Mouse (Mus musculus): ENCODE measurements around the gene Olfr429.
"Not testable (repeated sequence)": the region's sequence is repeated elsewhere in the genome, so short reads cannot be mapped to it uniquely, and the experiment has no call there.

The Olfr429 gene

GRCm38 (mm10) chr1:174084031-174084430, at the start of gene Olfr429:
Gene Olfr429 (plus strand): TSS chr1:174084331.
- DNase-seq (ENCODE audit: low spot score in 2 of 2), result no peak

DNA sequence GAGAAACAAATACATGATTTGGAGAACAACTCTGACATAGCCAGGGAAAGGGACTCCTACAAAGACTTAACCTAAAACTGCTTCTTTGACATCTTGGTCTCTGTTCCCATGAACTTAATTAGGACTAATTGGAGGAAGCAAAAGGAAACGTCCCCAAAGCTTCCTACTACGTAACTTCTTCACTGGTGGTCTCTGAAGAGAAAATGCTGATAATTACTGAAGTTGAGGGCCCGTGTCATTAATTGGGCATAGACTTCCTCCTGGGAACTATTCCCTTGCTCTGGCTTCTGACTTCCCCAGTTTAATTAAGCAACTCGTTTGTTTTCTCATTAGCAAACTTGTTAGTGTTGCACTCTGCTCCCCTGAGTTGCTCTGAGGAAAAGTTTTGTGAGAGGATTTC, 48.3 kb upstream of the Olfr429 start:
- no peak for DNase-seq (ENCODE audit: low spot score in 2 of 2)

GRCm38 (mm10) chr1:174038480-174038879, 45.7 kb upstream of the Olfr429 start:
- DNase-seq (ENCODE audit: low spot score in 2 of 2), result no peak

DNA sequence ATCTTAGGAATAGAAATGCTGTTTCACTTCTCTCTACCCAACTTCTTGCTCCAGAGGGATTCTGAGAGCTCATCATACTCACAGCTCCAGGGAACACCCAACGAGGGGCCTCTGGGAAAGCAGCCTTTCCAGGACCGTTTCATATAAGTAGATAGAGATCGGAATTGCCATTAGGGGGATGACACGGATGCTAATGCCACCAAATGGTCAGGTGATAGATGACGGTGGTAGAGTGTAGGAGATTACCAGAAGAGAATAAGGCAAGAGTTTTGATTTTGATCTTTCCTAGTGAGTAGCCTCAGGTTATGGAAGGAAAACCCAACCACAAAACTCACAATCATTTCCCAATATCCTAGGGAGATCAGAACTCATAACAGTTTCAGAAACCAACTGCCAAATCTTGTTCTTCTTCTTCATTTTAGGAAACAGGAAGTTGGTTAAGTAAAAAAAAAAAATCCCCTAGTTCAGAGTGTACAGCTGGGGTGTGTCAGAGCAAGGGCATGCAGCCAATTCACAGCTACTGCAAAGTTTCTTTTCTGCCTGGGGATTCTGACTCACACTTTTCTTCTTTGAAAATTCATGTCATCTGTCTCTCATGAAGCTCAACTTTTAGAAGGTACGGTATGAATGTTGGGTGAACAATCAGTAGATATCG, 43.5 kb upstream of the Olfr429 start, which contains the start of gene Olfr433:
Gene Olfr433, plus strand, starts transcription at position 183 of the 655 bp plus-strand sequence.
- DNase-seq (ENCODE audit: low spot score in 2 of 2), result no peak

DNA sequence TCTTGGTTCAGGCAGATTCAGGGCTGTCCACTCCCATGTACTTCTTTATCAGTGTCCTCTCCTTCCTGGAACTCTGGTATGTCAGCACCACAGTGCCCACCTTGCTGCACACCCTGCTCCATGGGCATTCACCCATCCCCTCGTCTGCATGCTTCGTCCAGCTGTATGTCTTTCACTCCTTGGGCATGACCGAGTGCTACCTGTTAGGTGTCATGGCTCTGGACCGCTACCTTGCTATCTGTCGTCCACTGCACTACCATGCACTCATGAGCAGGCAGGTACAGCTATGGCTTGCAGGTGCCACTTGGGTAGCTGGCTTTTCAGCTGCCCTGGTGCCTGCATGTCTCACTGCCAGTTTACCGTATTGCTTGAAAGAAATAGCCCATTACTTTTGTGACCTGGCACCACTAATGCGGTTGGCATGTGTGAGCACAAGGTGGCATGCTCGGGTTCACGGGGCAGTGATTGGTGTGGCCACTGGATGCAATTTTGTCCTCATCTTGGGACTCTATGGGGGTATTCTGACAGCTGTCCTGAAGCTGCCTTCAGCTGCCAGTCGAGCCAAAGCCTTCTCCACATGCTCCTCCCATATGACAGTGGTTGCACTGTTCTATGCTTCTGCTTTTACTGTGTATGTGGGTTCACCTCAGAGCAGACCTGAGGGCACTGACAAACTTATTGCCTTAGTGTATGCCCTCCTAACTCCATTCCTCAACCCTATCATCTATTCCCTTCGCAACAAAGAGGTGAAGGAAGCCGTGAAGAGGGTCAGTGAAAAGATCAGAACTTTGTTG, 41.8 kb upstream of the Olfr429 start:
- DNase-seq (ENCODE audit: low spot score in 2 of 2), result not testable (repeated sequence)

- no peak for DNase-seq (ENCODE audit: low spot score in 2 of 2)
Measured at GRCm38 (mm10) chr1:174044431-174044830, 39.7 kb upstream of the Olfr429 start.

DNA sequence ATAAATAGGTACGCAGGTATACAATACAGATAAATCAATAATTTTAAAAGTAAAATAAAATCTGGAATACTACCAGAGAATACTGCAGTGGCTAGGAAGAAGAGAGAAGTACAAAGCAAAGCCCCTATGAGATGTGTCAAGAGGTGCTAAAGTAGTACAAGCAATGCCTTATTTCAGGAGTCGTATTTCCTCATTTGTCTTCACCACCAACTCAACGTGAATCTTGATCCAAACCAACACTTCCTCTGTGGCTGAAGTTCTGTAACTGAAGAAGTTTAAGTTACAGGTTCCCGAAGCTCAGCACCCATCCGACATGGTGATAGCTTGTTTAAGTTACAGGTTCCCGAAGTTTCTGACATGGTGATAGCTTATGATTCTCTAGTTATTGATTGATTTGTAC, 35.9 kb upstream of the Olfr429 start:
- DNase-seq (ENCODE audit: low spot score in 2 of 2), result not testable (repeated sequence)

DNA sequence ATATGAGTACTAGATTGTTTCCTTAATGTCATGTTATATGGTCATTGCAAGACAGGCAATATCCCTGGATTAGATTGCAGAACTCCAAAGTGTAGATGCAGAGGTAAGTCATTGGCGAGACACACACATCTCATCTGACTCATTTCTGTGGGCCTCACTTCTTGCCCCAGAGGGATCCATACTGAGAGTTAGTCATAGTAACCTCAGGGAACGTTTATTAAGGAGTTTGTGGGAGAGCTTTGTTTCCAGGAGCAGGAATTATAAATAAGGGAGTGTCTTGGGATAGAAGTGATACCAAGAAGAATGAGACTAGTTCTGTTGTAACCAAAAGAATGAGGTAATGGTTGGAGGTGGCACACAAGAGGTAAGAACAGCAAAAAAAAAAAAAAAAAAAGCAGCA, 35.2 kb upstream of the Olfr429 start, which contains the start of gene Olfr432:
Gene Olfr432, plus strand, starts transcription at position 313 of the 400 bp plus-strand sequence.
- DNase-seq (ENCODE audit: low spot score in 2 of 2), result no peak

- not testable (repeated sequence) for DNase-seq (ENCODE audit: low spot score in 2 of 2)
Measured at GRCm38 (mm10) chr1:174049357-174049756, 34.8 kb upstream of the Olfr429 start.

GRCm38 (mm10) chr1:174050532-174050931, 33.6 kb upstream of the Olfr429 start:
- DNase-seq (ENCODE audit: low spot score in 2 of 2), result no peak

DNA sequence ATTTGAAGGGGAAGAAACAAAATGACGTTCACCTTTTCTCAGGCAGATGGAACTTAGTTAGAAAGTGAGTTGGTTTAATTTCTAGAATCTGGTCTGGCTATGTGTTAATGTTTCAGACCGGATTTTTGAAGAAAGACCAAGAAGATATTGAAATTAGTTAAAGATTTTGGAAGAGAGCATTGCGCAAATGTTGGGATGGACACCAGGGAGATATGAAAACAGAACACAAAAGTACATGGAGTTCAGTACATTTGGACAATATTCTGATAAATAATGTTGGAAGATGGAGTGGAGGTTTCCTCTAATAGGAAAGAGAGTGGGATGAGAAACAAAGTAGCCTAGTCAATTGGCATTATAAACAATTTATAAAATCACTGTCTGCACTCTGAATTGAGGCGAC, 32.6 kb upstream of the Olfr429 start:
- no peak for DNase-seq (ENCODE audit: low spot score in 2 of 2)

DNA sequence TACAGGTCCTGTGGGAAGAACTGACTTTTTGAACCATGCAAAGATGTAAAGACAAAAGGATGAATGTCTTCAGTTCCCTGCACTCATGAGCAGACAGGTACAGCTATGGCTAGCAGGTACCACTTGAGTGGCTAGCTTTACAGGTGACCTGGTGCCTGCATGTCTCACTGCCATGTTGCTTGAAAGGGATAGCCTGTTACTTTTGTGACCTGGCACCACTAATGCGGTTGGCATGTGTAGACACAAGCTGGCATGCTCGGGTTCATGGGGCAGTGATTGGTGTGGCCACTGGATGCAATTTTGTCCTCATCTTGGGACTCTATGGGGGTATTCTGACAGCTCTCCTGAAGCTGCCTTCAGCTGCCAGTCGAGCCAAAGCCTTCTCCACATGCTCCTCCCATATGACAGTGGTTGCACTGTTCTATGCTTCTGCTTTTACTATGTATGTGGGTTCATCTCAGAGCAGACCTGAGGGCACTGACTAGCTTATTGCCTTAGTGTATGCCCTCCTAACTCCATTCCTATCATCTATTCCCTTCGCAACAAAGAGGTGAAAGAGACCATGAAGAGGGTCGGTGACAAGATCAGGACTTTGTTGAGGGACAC, 32.1 kb upstream of the Olfr429 start:
- no peak for DNase-seq (ENCODE audit: low spot score in 2 of 2)

DNA sequence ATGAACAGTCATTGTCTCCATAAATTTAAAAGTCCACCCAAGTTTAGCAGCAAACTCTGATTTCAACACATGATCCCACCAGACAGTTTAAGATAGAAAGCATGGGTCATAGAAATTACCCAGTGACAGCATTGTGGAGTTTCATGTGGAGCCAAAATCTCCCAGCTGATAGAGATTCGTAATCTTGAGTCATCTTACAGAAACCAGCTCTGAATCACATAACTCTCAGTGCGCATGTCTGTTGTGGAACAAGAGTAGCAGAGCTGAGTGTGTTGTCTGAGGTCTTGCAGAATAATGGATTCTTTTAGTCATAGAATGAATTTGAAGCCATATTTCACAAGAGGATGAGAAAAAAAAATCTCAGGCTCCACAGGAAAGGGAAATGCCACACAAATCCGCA, 31.1 kb upstream of the Olfr429 start:
- DNase-seq (ENCODE audit: low spot score in 2 of 2), result no peak

DNA sequence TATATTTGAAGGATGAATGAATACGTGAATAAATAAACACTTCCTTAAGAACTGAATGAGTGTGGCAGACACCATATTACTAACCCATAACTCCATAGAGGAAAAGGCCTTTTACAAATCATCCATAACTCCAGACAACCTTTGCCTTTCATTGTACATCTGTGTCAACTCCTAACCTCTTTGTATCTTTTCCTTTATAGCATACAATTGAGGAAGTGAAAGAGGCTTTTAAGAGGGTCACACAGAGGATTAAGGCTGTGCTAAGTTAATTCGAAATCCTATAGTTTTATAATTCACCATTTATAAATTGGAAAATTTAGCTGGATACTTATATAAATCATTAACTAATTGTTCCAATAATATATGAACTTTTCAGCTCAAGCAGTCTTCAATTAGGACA, 28.9 kb upstream of the Olfr429 start:
- DNase-seq (ENCODE audit: low spot score in 2 of 2), result no peak

GRCm38 (mm10) chr1:174066305-174066704, 17.8 kb upstream of the Olfr429 start, which contains the start of gene Olfr430:
Gene Olfr430 (plus strand): TSS chr1:174066605.
- DNase-seq (ENCODE audit: low spot score in 2 of 2), result no peak

DNA sequence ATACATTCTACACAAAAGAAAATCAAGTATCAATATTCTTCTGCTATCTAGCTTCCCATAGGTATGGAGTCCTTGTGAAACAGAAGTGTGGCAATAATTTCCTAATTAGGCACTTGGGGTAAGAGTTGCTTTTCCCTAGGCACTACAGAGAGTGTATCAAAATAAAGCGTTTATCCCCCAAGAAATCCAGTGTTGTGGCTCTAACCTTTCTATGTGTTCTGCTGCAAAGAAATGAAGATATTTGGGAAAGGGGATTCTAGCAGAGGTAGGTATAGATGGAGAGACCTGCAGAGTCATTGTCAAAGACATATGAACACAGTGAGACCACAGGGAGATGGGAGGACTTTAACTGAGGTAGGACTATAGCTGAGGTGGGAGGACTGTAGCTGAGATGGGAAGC, 12.5 kb downstream of the Olfr429 start, which contains the start of gene Olfr427:
Gene Olfr427, plus strand, starts transcription at position 301 of the 400 bp plus-strand sequence.
- DNase-seq (ENCODE audit: low spot score in 2 of 2), result no peak

- DNase-seq (ENCODE audit: low spot score in 2 of 2), result no peak
Measured at GRCm38 (mm10) chr1:174103735-174104134, 19.6 kb downstream of the Olfr429 start.

DNA sequence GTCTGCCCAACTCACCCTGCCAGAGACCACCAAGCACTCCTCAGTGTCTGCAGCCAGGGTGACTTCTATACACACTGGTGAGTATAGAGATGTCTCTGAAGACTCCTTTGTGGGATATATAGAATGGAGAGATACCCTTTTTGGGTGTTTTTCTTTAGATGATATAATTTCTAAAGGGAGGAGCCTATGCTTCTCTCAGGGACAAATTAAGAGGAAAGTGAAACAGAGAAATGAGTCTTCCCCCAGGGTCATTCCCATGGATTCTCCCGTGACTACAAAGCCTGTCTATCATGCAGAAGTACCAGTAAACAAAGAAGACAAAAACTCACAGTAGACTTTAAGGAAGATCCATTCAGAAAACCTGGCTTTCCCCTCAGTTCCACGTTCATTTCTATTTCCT, 36.9 kb downstream of the Olfr429 start, which contains the start of gene Olfr231:
Gene Olfr231, minus strand, starts transcription at position 101 of the 400 bp plus-strand sequence.
- DNase-seq (ENCODE audit: low spot score in 2 of 2), result no peak

DNA sequence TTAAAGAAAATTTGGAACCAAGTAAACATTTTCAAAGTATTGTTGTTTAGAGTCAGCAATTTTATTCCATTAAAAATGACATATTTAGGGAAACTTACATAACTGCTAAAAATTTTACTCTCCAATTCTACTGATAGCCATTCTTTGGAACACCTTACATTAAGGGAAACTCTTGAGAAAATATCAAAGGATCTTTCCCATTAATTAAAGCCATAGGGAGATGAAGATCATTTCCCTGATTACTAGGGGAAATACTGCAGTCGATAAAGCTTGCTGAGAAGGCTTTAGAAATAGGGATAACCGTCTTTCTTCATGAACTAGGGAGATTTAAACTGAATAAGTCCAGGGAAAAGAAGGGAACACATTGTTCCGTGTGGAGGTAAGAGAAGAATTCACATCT, 47.1 kb downstream of the Olfr429 start, which contains the start of gene Olfr424:
Gene Olfr424, plus strand, starts transcription at position 301 of the 400 bp plus-strand sequence.
- no peak for DNase-seq (ENCODE audit: low spot score in 2 of 2)

DNA sequence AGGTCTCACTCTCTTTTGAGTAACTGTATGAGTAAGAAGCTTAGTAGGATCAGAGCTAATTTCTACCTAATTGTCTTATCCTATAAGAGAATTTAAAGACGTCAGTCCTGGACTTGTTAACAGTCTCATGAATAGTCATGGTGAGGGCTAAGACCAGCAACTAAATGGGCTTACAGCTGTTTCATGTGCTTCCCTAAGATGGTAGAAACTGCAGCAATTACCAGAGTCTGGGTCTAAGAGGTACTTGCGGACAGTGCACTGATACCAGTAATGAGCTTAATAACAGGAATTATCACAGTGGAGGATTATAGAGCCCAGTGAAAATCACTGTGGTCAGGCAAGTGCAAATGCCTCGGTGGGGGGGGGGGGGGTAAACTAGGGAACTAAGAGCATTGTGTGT, 47.9 kb downstream of the Olfr429 start:
- no peak for DNase-seq (ENCODE audit: low spot score in 2 of 2)

Data from cerebellum, postnatal 4 days (tissue).